Mouse (Mus musculus): ENCODE results near the gene Ctdsp2.

DNA sequence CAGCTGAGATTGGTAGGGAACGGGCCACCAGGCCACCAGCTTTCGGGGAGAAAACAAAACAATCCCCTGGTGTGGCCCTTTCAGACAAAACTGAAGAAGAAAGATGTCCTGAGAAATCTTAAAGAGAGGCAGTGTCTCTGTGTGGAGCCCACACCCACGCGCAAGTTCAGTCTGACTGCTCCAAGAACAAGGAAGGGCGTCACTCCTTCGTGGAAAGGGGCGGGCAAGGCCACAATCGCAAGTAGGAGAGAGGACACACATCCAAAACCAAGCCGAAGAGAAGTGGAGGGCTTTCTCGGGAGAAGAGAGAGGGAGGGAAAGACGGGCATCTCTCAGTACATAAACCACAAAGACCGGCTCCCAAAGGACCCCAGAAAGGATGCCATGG is 49.7 kb upstream of the Ctdsp2 start:
- TF ChIP-seq CTCF (conservative IDR thresholded peaks at IDR 0.05; ENCODE audit: insufficient read depth, insufficient read length, low read depth, low read length) = no peak
- TF ChIP-seq POLR2A (IDR thresholded peaks at IDR 0.05; ENCODE audit: low read depth, low read length) = peak; percentile 45
